Mouse (Mus musculus) embryonic stem cell, embryonic (primary cell): ENCODE results near the gene Mrpl40.

Experiments used
- CTCF ChIA-PET, 4 experiments: fragments of 300-600 bp in 2 of 4; fragments of 350-600 bp in 2 of 4; sonication (Branson Sonifier 250); formaldehyde crosslinking; loops; one replicate each; lab custom pipeline; 2022; ENCODE audit warnings: inconsistent platforms in 2 of 4; lab: Charles Lee
- POLR2A ChIA-PET, 4 experiments: fragments of 300-600 bp in 2 of 4; fragments of 350-600 bp in 2 of 4; sonication (Branson Sonifier 250); formaldehyde crosslinking; loops; one replicate each; lab custom pipeline; 2022; ENCODE audit warnings: antibody characterized with exemption in 4 of 4, inconsistent platforms in 1 of 4; lab: Charles Lee

Mrpl40 gene

GRCm38 (mm10) chr16:18849521-18850190 lies 27.0 kb downstream of the Mrpl40 start:
- POLR2A ChIA-PET, result interaction anchor here in 3 of 4 experiments (0.6 to 1.3 kb wide), 16 partner anchors 9 to 1643 kb away, joined by 3 to 12 read pairs (median 4); partner anchors contain the start of genes 2510002D24Rik (in 2 of the 3), Gm28539 (in 2 of the 3), Cldn5 (in 1 of the 3) and Hira (in 1 of the 3)
- CTCF ChIA-PET, result interaction anchor here in 2 of 4 experiments (0.6 to 0.7 kb wide), 2 partner anchors 74 to 387 kb away, joined by 3 to 6 read pairs; no protein-coding TSS in a partner anchor

- ChIA-PET POLR2A (interaction anchor here in 3 of 4 experiments (0.8 to 2.1 kb wide), 11 partner anchors 10 to 35 kb away, joined by 3 to 14 read pairs (median 4); partner anchors contain the start of genes 2510002D24Rik (in 3 of the 3), Gm28539 (in 3 of the 3), Cdc45 (in 2 of the 3) and Ufd1 (in 1 of the 3)), CTCF (interaction anchor here in 2 of 4 experiments (0.7 to 1.3 kb wide), 2 partner anchors 10 kb away, joined by 3 read pairs; partner anchors contain the start of genes 2510002D24Rik (in 2 of the 2) and Gm28539 (in 2 of the 2))
These were observed 30.3 kb downstream of the Mrpl40 start for GRCm38 (mm10) chr16:18846301-18846820.

- ChIA-PET POLR2A (interaction anchor here in 2 of 4 experiments (1.0 to 1.3 kb wide), 3 partner anchors 26 to 214 kb away, joined by 3 to 4 read pairs (median 3); partner anchors contain the start of gene Mrpl40 (in 1 of the 2)), CTCF (no interaction called here)
These were observed 38.3 kb downstream of the Mrpl40 start for GRCm38 (mm10) chr16:18838346-18838745.

- ChIA-PET CTCF (interaction anchor here (0.5 to 1.8 kb wide), 14 partner anchors 9 to 295 kb away, joined by 3 to 6 read pairs (median 3); no protein-coding TSS in a partner anchor), POLR2A (interaction anchor here (0.5 to 3.7 kb wide), 67 partner anchors 9 to 809 kb away, joined by 3 to 76 read pairs (median 5); partner anchors contain the start of genes Cdc45 (in 4 of the 4), Hira (in 4 of the 4), Mrpl40 (in 4 of the 4) and Ufd1 (in 3 of the 4))
These were observed 40.0 kb downstream of the Mrpl40 start, which contains the start of the genes 2510002D24Rik and Gm28539 for GRCm38 (mm10) chr16:18836468-18837208. Gene 2510002D24Rik (plus strand): TSS chr16:18836578. Gene Gm28539 (plus strand): TSS chr16:18836584.

- ChIA-PET CTCF (interaction anchor here (0.6 to 1.8 kb wide), 13 partner anchors 10 to 296 kb away, joined by 3 to 6 read pairs (median 3); no protein-coding TSS in a partner anchor), POLR2A (interaction anchor here (0.5 to 3.7 kb wide), 61 partner anchors 8 to 810 kb away, joined by 3 to 76 read pairs (median 5); partner anchors contain the start of genes Cdc45 (in 4 of the 4), Hira (in 4 of the 4), Mrpl40 (in 4 of the 4) and Ufd1 (in 3 of the 4))
These were observed 40.6 kb downstream of the Mrpl40 start for GRCm38 (mm10) chr16:18836073-18836467.

GRCm38 (mm10) chr16:18833486-18833885 lies 43.2 kb downstream of the Mrpl40 start:
- POLR2A ChIA-PET, result interaction anchor here in 3 of 4 experiments (0.7 to 4.1 kb wide), 11 partner anchors 15 to 57 kb away, joined by 3 to 18 read pairs (median 4); partner anchors contain the start of genes Hira (in 3 of the 3), Mrpl40 (in 3 of the 3), Cdc45 (in 2 of the 3) and Cldn5 (in 2 of the 3)
- CTCF ChIA-PET, result no interaction called here

- ChIA-PET POLR2A (interaction anchor here in 2 of 4 experiments (0.7 to 2.5 kb wide), 11 partner anchors 10 to 485 kb away, joined by 3 to 11 read pairs (median 5); partner anchors contain the start of genes Cdc45 (in 2 of the 2), Ufd1 (in 2 of the 2), Hira (in 1 of the 2) and Mrpl40 (in 1 of the 2)), CTCF (interaction anchor here in 1 of 4 experiments (0.6 kb wide), 1 partner anchor 296 kb away, joined by 3 read pairs; no protein-coding TSS in a partner anchor)
These were observed 47.6 kb downstream of the Mrpl40 start for GRCm38 (mm10) chr16:18829102-18829501.

GRCm38 (mm10) chr16:18828630-18829029 lies 48.0 kb downstream of the Mrpl40 start:
- CTCF ChIA-PET, result interaction anchor here in 1 of 4 experiments (0.6 kb wide), 1 partner anchor 295 kb away, joined by 3 read pairs; no protein-coding TSS in a partner anchor
- POLR2A ChIA-PET, result interaction anchor here in 3 of 4 experiments (0.6 to 2.5 kb wide), 10 partner anchors 9 to 485 kb away, joined by 3 to 11 read pairs (median 4); partner anchors contain the start of genes Cdc45 (in 2 of the 3), Ufd1 (in 2 of the 3), Hira (in 1 of the 3) and Mrpl40 (in 1 of the 3)

- POLR2A ChIA-PET, result interaction anchor here in 2 of 4 experiments (0.6 to 4.4 kb wide), 7 partner anchors 11 to 46 kb away, joined by 3 to 33 read pairs (median 4); partner anchors contain the start of genes 2510002D24Rik (in 2 of the 2), Cdc45 (in 2 of the 2), Gm28539 (in 2 of the 2) and Ufd1 (in 2 of the 2)
- CTCF ChIA-PET, result no interaction called here
These were observed 53.7 kb downstream of the Mrpl40 start for GRCm38 (mm10) chr16:18822925-18823324.

GRCm38 (mm10) chr16:18822356-18822755 lies 54.3 kb downstream of the Mrpl40 start:
- ChIA-PET CTCF (no interaction called here), POLR2A (interaction anchor here in 2 of 4 experiments (0.6 to 4.4 kb wide), 8 partner anchors 10 to 45 kb away, joined by 3 to 33 read pairs (median 4); partner anchors contain the start of genes 2510002D24Rik (in 2 of the 2), Cdc45 (in 2 of the 2), Gm28539 (in 2 of the 2) and Ufd1 (in 2 of the 2))
